ENCODE assay signal across 9 mouse cellular contexts in the genomic region with DNA sequence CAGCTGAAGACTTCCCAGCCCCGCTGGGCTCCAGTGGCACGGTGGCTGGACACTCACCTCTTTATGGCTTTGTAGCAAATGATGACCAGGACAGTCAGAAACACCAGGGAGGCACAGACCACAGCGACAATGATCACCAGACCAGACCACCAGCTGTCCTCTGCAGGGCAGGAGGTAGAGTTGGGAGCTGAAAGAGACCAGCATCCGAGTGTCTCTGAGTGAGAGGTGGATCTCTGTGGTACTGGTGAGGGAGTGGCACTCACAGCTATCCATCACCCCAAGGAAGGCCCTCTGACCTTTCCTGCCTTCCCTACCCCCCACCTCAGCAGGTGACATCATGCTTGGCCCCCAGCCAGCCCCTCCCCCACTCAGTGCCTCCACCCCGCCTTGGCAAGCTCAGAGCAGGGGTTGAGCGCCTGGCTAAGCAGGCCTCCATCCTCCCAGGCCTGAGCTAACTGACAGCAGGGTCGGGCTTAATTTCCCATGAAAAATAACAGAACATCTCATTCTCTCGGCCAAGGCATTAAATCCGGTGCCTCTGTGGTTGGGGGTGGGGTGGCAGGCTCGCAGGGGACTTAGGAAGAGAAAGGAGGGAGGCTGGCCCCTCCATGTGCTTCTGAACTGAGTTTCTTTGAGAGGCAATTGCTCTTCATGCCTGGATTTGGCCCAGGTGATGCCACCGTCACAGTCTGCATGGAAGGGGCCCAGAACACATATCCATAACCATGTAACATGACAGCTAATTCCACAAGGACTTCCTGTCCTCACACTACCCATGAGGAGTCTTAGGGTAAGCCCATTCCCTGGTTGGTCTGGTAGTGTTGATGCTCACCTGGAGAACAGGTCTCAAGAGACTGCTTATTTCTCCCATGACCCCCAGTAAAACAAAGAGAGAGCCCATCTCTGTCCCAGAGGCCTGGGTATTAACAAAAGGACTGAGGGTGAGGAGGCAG. TPM values are rescaled to one million over a fixed set of nuclear protein-coding genes. Genes with fewer than 3 reads are reported as not detected.
DNase-seq lines count a peak whose midpoint lies in the region; ATAC-seq lines count a peak whose summit lies in the region.
"Had no signal": no experiment of that assay in that cellular context is flagged by ENCODE, and none has a peak within 500 bp of the region (broad histone marks: within the 10 kb centered on the region; RNA-seq: fewer than 3 reads in every experiment).

No protein-coding gene starts in this region.

- H3K36me3 ChIP-seq in hindbrain, embryonic 11.5 days (ENCODE audit: control insufficient read depth, insufficient read depth, low read length), result no peaks in the 10 kb centered on the region

- peak; percentile 22 to 24 for DNase-seq in layer of hippocampus, adult 8-10 months (ENCODE audit: low spot score in 2 of 2)
- DNase-seq in layer of hippocampus, postnatal 14 days (ENCODE audit: low spot score in 2 of 2), result no peak
- DNase-seq in cerebellum, postnatal 36 days, result peak; percentile 17 to 39
- DNase-seq in hindbrain, embryonic 11.5 days (ENCODE audit: low spot score), result peak; percentile 52
- peak; percentile 49 for DNase-seq in layer of hippocampus, adult 9-11 months
- DNase-seq in retina, postnatal 7 days (ENCODE audit: low read depth, low spot score), result peak; percentile 54
- no peak for DNase-seq in left cerebral cortex, adult 9 months (ENCODE audit: low spot score in 2 of 2)
- DNase-seq in thymus, postnatal 4 days, result no peak

- H3K9ac ChIP-seq in hindbrain, embryonic 11.5 days (ENCODE audit: low read depth, low read length), result 0 out of 2 replicates have a peak overlapping the region, but pooled peaks have one; percentile 5

- H3K9me3 ChIP-seq in hindbrain, embryonic 11.5 days (ENCODE audit: control insufficient read depth, low read length), result no peaks in the 10 kb centered on the region

- no peak overlapping the region for H3K4me2 ChIP-seq in hindbrain, embryonic 11.5 days (replicated peaks; ENCODE audit: low read depth, low read length)

- no peak overlapping the region for H3K4me3 ChIP-seq in hindbrain, embryonic 11.5 days (ENCODE audit: low read depth, low read length)

- peaks cover 7% of the 10 kb centered on the region; the same call in 1 of the 2 replicates for H3K4me1 ChIP-seq in hindbrain, embryonic 11.5 days (replicated peaks; ENCODE audit: control insufficient read depth, insufficient read depth, low read length)

- no peaks in the 10 kb centered on the region for H3K27me3 ChIP-seq in hindbrain, embryonic 11.5 days (ENCODE audit: control insufficient read depth, insufficient read depth, low read length)

- peak overlapping the region; percentile 70; the same call in 1 of the 2 replicates for H3K27ac ChIP-seq in hindbrain, embryonic 11.5 days (ENCODE audit: low read depth, low read length)

- peak; percentile 80 for ATAC-seq in hindbrain, embryonic 11.5 days (ENCODE audit: low FRiP score)

- 27% methylated on average over 11 of the region's 11 CpGs for WGBS in hindbrain, embryonic 11.5 days

RNA-seq across cellular contexts. Expression of gene Prima1, which starts 39.1 kb away (rescaled TPM):
- total RNA-seq in layer of hippocampus, adult 8-10 months (2022), result 1 to 10 TPM; 4.1 to 7.1 (median 5.0) TPM
- total RNA-seq in layer of hippocampus, postnatal 14 days (2021), result 1 to 10 TPM; 4.8 to 7.9 TPM
- polyA plus RNA-seq in hindbrain, embryonic 11.5 days (2014; fragmentation: Nextera tagmentation; extraction: Ambion mirVana), result 1.5 and 1.6 TPM in 2 replicates
- total RNA-seq: MEL had no signal

Comparison
In these comparisons a context has a peak if more than half of its experiments do, and no peak if none do; other contexts are left out.
1. DNase-seq: peak in layer of hippocampus, adult 8-10 months (2 of 2), cerebellum, postnatal 36 days (2 of 2), hindbrain, embryonic 11.5 days (single experiment), layer of hippocampus, adult 9-11 months (single experiment) and retina, postnatal 7 days (single experiment); none in layer of hippocampus, postnatal 14 days (0 of 2), left cerebral cortex, adult 9 months (0 of 2) and thymus, postnatal 4 days (single experiment).